Mouse (Mus musculus) kidney, adult 2 months (tissue): ENCODE results near the gene 2010003K11Rik.

Source experiments
- CTCF ChIP-seq: fragments of 200-500 bp; conservative IDR thresholded peaks from 2 replicates; pipeline ENCODE4 v1.5.1; 2011; ENCODE audit warnings: low read depth, mild to moderate bottlenecking, control low read depth, low read length, moderate library complexity, mixed read lengths; ENCODE audit not compliant: insufficient read depth, insufficient read length
- POLR2A ChIP-seq: fragments of 200-500 bp; IDR thresholded peaks from one replicate; pipeline ENCODE4 v1.6.1; 2011; ENCODE audit warnings: low read depth, low read length, control low read depth

DNA sequence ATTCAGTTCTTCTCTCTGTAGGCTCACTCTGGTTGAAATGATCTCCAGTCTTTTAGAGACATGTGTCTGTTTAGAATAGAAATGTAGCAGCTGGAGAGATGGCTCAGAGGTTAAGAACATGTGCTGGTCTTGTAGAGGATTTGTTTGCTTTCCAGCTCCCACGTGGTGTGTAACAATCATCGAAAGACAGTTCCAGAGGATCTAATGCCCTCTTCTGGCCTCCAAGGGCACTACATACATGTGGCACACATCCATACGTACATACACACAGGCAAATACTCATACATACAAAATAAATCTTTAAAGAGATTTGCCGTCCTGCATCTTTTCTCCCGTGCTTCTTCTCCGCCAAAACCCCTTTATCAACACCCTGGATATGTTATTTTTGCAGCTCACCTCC, 41.9 kb upstream of the 2010003K11Rik start:
- no peak for TF ChIP-seq POLR2A
- peak; percentile 28; the same call in 1 of the 2 replicates for TF ChIP-seq CTCF
